Mouse (Mus musculus): ENCODE data around the gene Krtap1-4.

The Krtap1-4 gene

GRCm38 (mm10) chr11:99547892-99548291, 35.6 kb downstream of the Krtap1-4 start:
- DNase-seq = no peak

GRCm38 (mm10) chr11:99539721-99540120, 43.7 kb downstream of the Krtap1-4 start:
- no peak for DNase-seq
